Mouse (Mus musculus) frontal cortex, postnatal 14 days (tissue): ENCODE measurements around the gene Hid1.
"Not testable (repeated sequence)": the region's sequence is repeated elsewhere in the genome, so short reads cannot be mapped to it uniquely, and the experiment has no call there.

Experiments
- DNase-seq, 2 experiments: peaks; one replicate each; pipeline ENCODE4 v3.0.0; 2022; ENCODE audit warnings: low spot score in 2 of 2

Hid1 gene

DNA sequence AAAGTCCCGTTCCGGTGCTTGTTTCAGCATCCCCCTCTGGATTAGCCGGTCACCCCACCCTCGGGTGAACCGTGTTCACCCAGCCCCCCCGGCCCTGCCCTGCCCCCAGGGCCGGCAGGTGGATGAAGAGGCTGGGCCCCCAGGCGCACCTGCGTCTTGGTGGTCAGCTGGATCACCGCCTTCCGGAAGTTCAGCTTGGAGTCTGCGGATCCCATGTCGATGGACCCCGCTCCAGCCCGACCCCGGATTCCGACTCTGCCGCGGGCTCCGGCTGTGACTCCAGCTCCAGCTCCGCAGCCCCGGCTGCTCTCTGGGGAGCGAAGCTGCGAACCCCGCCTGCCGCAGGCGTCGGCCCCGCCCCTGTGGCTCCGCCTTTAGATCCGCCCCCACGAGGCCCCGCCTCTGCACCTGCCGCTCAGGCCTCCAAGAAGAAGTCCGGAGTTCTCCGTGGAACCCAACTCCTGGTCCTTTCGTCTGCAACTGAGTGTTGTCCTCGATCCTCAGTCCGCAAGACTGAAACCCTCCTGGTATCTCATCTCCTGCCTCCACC is at the start of gene Hid1:
TSS of gene Hid1 (minus strand) at position 362 of the 550 bp plus-strand sequence.
- peak; percentile 71 to 79 for DNase-seq

DNA sequence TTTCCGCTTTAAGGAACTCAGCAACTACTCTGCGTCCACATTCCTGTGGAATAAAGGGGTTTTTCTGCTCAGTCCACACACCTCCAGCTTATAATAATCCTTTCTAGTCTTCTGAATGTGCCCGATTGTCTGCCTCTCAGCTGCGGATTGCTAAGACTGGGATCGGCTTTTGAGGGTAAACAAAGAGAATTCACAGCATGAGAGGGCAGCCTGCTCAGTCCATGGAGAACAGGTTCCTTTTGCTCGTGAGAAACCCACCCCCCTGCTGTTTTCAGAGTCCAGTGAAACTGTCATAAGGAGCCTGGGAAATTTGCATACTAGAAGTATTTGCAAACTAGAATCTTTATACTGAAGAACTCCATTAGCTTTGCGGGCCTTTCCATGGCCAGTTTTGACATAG is 42.0 kb upstream of the Hid1 start:
- no peak for DNase-seq

DNA sequence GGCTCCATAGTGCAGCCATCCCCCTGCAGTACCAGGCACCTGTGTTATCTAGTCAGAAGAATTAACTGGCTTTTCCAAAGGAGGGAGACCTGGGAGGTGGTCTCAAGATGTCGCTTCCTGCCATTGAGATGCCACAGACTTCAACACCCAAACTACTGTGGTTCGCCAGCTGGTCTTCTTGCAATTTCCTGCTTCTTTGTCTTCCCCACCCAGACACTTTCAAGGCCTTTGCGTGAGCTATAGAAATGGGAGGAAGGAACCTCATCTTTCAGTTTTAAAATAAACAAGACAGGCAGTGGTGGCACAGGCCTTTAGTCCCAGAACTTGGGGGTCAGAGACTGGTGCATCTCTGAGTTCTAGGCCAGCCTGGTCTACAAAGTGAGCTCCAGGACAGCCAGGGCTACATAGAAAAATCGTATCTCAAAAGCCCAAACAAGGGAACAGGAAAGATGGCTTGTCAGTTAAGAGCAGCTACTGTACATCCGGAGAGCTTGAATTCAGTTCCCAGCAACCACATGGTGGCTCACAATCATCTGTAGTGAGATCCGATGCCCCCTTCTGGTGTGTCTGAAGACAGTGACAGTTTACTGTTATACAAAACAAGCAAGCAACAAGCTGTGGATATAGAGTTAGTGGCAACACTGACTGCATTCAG is 40.8 kb upstream of the Hid1 start:
- DNase-seq = no peak

DNA sequence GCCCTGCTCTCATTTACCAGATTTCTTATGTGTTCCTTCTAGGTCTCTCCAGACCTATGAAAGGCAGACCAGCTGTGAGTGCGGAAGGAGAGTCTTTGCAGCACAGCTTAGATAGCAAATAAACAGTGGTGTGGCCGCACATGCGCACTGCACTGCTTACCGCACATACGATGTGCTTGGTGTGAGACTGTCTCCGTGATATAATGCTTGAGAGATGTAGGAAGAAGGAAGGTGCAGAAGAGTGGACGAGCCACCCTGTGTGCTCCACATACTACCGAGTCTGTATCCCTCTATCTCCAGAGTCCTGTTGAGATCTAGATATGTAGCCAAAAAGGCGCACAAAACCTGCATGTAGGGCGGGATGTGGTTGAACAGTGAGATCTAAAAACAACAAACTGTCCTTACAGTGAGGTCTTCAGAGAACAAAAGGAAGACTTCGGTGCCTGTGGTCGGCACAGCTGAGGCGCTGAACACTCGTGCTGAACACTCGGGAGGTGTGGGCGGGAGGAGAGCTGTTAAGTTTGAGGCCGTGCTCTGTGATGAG is 39.4 kb upstream of the Hid1 start:
- no peak for DNase-seq

DNA sequence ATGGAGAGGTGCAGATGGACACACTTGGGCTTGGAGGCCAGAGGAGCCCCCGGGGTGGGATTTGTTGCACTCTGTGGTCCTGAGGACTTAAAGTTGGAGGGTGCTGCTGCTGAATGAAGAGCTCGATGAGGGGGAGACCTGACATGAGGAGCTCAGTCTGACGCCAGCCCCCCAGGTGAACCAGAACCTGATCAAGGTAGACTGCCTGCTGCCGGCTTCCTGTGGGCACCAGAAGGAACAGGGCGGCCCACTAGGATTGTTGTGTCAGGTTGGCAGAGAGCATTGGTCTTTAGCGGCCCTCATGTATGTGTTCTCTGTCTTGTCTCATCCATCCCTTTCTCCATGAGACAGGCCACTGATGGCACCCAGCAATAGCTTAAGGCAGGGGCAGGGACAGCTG is 38.2 kb upstream of the Hid1 start:
- no peak for DNase-seq

DNA sequence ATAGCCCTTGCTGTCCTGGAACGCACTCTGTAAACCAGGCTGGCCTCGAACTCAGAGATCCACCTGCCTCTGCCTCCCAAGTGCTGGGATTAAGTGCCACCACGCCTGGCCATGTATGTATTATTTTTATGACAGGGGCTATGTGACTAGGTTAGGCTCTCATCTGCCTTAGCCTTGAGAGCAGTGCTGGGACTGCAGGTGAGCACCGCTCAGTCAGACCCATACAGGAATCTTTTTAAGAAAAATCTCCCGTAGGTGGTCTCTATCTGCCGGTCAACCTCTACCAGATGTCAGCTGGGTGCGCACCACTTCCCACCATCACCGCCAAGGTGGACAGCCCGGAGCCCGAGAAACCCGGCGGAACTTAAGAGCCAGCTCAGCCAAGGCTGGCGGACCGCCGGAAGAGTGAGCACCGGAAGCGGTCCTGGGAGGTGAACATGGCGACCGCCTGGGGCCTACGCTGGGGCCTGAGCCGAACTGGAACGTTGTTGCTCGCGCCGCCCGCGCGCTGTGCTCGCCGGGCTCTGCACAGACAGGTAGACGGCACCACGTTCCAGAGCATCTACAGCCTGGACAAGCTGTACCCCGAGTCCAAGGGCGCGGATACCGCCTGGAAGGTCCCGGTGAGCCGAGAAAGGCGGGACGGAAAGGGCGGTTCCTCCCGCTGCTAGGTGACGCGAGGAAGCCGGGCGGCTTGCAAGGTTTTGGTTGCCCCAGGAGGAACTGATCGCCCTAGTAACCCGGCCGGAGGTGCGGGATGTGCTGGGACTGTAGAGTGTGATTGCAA is 36.0 kb upstream of the Hid1 start, which contains the start of gene Mrpl58:
TSS of gene Mrpl58 (plus strand) at position 415 of the 787 bp plus-strand sequence.
- DNase-seq = peak; percentile 73 to 75

DNA sequence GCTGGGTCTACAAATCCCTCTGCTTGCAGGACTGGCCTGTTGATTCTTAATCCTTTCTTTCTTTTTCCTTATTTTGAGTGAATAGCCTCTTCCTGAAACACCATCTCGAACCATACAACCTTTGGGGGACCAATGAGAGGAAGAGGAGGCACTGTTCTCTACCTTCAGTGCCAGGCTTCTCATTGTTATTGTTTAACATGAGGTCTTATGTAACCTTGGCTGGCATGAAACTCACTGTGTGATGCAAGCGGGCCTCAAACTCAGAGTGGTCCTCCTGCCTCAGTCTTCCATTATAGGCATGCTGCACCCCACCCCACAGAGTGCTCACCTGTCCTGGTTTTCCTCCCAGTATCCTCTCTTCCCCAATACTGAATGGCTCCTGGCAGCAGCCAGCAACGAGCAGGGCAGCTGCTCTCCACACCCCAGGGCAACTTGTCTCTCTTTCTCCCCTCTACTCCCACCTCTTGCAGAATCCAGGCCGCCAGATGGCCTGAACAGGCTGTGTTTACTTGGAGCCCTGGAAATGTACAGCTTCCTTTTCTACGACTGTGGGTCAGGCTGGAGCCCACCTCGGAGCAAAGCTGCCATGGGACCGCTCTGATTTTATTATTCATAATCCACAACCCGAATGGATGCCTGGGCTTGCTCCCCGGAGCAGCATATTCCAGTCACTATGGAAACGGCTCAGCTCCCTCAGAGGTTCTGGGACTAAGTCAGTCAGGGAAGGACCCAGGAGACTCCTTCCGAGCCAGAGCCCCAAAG is 33.3 kb upstream of the Hid1 start:
- DNase-seq = no peak

DNA sequence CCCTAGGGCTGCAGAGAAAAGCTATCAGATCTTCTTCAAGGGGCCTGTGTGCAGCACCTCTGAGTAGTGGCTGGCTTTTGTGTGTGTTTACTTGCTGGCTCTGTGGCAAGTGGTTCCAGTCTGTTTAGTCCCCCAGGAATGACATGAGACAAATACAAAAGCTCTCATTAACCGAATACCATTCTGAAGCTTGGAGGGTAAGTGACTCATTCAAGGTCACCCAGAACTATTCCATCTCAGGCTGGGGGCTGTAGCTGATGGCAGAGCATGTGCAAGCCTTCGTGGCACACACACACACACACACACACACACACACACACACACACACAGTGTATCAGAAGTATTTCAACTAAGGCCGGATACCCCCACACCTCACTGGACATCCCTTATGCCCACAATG is 32.6 kb upstream of the Hid1 start:
- no peak for DNase-seq

DNA sequence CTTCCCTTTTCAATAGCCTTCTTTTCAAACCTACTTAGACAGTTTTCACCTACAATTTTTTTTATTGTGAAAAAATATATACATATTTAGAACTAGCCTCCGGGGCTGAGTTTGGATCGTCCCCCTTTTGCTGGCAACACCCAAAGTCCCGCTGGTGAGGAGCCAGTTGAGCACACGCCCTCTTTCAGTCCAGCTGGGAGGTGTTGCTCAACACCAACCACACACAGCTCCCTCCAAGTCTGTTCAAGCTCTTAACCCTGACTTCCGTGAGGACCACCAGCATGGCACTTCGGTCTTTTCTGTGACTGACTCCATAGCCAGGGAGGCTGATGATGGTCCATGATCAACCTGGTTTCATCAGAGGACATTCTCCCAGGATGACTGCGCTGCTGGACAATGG is 30.5 kb upstream of the Hid1 start:
- no peak for DNase-seq

DNA sequence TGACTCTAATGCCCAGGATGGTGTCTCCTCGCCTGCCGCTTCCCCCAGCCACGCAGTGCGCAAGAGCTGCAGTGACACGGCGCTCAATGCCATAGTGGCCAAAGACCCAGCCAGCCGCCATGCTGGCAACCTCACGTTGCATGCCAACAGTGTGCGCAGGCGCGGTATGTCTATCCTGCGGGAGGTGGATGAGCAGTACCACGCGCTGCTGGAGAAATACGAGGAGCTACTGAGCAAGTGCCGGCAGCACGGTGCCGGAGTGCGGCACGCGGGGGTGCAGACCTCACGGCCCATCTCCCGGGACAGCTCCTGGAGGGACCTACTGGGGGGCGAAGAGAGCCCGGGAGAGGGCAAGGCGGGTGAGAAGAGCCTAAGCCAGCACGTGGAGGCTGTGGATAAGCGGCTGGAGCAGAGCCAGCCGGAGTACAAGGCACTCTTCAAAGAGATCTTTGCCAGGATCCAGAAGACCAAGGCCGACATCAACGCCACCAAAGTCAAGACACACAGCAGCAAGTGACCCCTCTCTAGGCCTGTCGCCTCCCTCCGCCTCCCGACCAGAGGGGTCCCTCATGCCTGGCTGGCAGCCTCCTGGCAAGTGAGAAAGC is 26.3 kb upstream of the Hid1 start:
- no peak for DNase-seq

DNA sequence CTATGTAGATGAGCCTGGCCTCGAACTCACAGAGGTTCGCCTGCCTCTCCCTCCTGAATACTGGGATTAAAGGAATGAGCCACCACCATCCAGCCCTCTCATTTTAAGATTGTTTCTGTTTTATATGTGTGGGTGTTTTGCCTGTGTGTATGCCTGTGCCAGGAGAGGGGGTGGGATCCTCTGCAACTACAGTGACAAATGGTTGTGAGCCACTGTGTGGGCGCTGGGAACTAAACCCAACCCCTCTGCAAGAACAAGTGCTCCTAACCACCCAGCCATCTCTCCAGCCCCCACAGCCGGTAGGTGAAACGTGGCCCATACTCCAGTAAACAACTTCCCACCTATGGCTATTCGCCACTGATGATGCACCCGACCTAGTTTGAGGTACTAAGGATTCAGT is 23.8 kb upstream of the Hid1 start:
- DNase-seq = no peak

DNA sequence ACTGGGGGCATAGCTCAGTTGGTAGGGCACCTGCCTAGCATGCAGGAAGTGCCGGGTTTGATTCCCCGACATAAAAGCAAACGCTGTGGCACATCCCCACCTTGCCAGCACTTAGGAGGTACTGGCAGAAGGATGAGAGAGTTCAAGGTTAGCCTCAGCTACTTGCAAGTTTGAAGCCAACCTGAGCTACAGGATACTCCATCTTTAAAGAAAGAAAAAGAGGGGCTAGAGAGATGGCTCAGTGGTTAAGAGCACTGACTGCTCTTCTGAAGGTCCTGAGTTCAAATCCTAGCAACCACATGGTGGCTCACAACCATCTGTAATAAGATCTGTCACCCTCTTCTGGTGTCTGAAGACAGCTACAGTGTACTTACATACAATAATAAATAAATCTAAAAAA is 19.3 kb upstream of the Hid1 start:
- not testable (repeated sequence) for DNase-seq

DNA sequence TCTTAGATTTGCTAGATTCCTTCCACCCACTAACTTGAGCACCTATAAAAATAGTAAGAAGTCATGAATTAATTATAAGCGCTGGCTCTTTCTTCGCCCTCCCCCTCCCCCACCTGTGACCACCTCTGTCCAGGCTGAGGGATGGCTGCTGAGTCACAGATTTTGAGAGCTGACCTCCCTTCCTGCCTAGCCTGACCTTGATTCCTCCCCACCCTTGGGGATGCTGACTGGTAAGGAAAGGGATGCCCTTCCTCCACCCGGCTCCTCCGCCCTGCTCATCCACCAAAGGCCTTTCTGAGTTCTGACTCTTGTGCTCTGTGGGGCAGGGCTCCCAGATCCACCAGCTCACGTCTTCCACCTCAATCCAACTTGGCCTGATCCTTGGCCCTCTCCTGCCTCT is 17.0 kb upstream of the Hid1 start:
- no peak for DNase-seq

DNA sequence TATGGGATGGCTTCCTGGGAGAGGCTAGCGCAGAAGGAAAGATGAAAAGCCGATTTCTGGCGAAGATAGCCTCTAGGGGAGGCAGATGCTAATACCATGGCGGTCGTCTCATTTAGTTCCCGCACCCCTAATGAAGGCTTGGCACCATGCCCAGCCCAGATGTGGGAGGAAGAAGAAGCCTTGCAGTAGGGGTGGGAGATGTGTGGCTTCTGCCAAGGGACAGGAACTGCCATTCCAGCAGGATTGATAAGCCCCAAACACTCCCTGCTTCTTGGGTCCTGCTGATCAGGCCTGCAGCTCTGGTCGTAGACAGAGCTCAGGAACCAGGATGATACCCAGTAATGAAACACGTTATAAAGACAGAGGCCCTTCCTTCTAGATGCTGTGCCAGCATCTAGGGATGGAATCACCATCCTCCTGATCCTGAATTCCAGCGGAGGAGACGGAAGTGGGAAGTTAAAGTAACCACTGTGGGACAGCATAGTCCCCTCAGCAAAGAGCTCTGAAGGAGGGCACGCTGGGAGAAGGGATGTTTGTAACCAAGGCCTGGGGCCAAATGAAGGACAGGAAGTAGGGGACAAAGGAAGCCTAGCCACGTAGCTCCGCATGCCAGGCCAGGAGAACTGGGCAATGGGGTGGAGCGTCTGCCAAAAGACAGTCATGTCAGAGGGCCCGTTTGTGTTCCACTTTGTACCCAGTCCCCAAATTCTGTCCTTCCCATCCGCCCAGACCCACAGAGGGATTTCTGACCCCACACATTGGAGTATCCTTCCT is 16.3 kb upstream of the Hid1 start:
- DNase-seq = peak in 1 of 2 experiments; percentile 54

DNA sequence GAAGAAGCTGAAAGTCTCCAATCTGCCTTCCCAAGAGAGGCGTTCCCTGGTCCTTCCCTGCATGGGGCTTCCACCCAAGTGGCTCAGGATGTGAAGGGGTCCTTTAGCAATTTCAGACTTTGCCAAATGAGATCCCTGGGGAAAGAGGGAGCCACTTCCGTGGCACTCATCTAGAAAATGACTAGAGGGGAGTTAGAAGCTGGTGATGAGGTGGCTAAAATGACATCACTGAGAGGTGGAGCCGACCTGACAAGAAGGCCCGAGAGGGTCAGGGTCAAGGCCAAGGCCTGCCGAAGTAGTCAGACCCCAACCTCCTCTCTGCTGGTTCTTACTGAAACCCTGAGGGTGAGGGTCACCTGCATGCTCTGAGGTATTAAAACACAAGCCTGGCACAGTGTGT is 15.3 kb upstream of the Hid1 start:
- DNase-seq = no peak

DNA sequence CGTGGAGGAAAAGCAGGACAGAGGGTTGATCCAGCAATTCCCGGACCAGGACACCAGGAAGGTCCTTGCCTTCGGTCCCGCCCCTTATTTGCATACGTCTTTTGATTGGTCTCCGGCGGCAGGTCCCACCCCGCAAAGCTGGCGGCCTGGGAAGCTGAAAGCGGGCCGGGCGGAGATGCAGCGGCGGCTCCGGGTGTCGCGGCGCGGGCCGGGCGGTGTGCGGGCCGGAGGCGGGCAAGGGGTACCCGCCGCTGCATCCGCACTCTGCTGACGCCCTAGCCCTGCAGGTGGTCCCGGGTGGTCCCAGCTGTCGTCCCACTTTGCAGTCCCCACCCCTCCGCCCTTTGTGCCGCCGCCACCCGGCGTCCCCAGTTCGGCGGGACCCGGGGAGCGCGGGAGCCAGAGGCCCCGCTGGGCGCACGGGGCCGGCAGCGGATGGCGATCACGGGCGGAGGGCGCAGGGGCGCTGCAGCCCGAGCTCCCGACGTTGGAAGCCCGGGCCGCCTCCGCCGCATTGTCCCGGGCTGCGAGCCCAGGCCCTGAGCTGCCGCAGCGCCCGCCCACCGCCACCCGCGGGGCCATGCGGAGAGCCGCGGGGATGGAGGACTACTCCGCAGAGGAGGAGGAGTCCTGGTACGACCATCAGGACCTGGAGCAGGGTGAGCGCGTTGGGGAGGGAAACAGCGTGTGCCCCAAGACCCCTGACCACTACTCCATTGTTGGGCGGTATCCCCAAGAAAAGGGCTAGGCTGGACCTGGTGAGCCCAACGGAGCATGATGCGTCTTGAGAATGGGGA is 14.4 kb upstream of the Hid1 start, which contains the start of gene Cdr2l:
TSS of gene Cdr2l (plus strand) at position 174 of the 797 bp plus-strand sequence.
- DNase-seq = peak; percentile 61 to 80

DNA sequence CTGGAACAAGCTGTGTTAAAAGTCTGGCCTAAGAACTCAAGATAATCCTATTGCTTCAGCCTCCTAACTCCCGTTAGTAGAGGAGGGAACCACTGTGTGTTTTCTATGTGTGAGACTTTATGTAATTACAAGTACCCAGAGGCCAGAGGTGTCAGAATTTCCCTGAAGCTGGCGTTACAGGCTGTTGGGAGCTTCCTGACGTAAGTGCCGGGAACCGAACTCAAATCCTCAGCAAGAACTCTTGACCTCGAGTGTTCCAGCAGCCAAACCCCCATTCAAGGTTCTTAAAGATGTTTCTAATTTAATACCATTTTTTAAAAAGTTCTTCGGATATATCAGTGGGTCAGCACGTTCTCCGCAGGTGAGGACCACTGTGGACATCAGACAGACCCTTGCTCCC is 13.7 kb upstream of the Hid1 start:
- no peak for DNase-seq

DNA sequence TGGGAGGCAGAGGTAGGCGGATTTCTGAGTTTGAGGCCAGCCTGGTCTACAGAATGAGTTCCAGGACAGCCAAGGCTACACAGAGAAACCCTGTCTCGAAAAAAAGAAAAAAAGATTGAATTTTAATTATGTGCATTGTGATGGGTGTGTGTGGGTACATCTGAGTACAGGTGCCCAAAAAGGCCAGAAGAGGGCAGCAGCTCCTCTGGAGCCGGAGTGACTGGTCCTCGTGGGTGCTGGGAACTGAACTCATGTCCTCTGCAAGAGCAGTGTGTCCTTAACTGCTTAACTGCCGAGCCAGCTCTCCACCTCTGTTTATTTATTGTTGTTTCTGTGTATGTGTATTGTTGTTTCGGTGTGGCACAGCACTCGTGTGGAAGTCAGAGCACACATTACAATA is 10.3 kb upstream of the Hid1 start:
- no peak for DNase-seq

DNA sequence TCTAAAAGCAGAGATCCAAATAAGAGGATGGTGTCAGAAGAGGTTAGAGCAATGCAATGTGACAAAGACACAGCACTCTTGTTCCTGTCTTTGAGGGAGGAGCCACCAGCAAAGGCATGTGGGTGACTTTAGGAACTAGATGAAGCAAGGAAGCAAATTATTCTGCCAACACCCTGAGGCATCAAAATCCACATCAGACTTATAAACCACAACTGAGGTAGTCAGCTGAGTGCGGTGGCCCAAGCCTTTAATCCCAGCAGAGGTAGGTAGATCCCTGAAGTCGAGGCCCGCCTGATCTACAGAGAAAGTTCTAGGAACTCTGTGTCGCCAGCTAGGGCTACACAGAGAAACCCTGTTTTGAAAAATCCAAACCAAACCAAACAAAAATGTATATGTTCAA is 9.7 kb upstream of the Hid1 start:
- DNase-seq = no peak

DNA sequence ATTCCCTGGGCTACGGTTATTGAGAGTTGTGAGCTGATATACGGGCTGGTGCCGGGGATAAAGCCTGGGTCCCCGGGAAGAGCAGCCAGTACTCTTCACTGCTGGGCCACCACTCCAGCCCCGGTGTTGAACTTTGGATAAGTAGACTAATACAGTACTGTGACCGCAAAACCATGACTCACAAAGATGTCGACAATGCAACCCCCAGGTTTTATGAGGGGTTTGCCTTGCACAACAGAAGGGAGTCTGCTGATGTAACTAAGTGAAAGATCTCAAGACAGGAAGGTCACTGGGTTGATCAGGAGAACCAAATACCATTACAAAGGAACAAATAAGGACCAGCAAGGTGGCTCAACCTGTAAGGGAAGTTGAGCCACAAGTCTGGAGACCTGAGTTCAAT is 9.2 kb upstream of the Hid1 start:
- DNase-seq = no peak
